Mouse (Mus musculus): ENCODE measurements around the gene Fbxw21. TPM values are rescaled to one million over a fixed set of nuclear protein-coding genes. Genes with fewer than 3 reads are reported as not detected.
"Not testable (repeated sequence)": the region's sequence is repeated elsewhere in the genome, so short reads cannot be mapped to it uniquely, and the experiment has no call there.

The Fbxw21 gene
- polyA plus RNA-seq (2012; ENCODE audit: insufficient read depth, insufficient read length, missing spikeins): not detected in 2 replicates

DNA sequence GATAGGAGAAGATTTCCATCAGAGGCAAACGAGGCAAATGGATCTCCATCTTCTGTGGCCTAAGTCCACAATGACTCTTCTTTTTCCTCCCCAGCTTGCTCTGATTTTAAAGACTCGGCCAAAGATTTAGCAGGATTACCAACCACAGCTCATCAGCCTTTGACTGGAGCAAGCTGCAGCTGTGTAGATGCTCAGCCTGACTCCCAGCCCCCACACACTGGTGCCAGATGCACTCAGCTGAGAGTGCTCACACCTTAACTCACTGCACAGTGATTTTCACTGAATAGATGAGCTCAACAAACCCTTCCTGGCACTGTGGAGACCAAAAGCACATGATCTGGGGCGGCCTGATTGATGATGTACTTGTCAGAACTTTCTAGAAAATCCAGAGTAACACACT is at the start of gene Fbxw21:
Gene Fbxw21, minus strand, starts transcription at position 101 of the 400 bp plus-strand sequence.
- H3K4me1 ChIP-seq (ENCODE audit: control insufficient read depth, insufficient read depth, low read length): no peaks in the 10 kb centered on the region
- H3K4me3 ChIP-seq (ENCODE audit: insufficient read depth, low read length): no peak within 1 kb of the TSS
- TF ChIP-seq POLR2A (IDR thresholded peaks at IDR 0.05; ENCODE audit: borderline replicate concordance, low read depth, low read length) (no peak), CTCF (IDR thresholded peaks at IDR 0.05; ENCODE audit: low read depth, low read length) (no peak)
- H3K27ac ChIP-seq (ENCODE audit: insufficient read depth, low read depth, low read length): no peak within 1 kb of the TSS

DNA sequence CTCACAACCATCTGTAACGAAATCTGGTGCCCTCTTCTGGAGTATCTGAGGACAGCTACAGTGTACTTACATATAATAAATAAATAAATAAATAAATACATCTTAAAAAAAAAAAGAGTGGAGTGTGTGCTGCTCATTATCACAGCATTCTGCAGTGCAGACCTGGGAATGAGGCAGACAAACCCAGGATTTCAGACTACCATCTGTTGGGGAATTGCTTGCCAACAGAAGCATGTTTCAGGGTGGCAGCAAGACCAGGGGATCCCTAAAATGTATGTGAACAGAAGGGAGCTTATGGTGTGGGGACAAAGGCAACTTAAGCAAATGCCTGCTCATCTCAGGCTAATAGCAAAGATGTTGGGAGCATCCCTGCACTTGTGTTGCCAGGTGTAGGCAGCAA is 39.5 kb upstream of the Fbxw21 start:
- H3K27ac ChIP-seq (ENCODE audit: insufficient read depth, low read depth, low read length); H3K4me1 ChIP-seq (ENCODE audit: control insufficient read depth, insufficient read depth, low read length); H3K4me3 ChIP-seq (ENCODE audit: insufficient read depth, low read length): not testable (repeated sequence)

DNA sequence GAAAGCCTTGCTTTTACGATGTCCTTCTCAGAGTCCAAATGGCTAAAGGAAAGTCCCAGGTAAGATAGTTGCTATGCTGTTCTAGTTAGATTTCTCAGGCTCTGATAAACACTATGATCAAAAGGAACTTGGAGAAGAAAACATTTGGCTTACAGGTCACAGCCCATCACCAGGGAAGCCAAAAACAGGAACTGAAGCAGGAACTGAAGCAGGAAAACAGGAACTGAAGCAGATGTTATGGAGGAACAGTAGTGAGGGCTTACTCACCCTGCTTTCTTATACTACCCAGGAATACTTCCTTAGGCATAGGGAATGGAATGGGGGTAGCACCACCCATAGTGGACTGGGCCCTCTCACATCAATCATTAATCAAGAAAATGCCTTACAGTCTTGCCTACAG is 38.5 kb upstream of the Fbxw21 start:
- TF ChIP-seq POLR2A (IDR thresholded peaks at IDR 0.05; ENCODE audit: borderline replicate concordance, low read depth, low read length) (no peak), CTCF (IDR thresholded peaks at IDR 0.05; ENCODE audit: low read depth, low read length) (no peak)
- Histone ChIP-seq H3K4me1 (ENCODE audit: control insufficient read depth, insufficient read depth, low read length) (no peaks in the 10 kb centered on the region), H3K4me3 (ENCODE audit: insufficient read depth, low read length) (no peak overlapping the region), H3K27ac (ENCODE audit: insufficient read depth, low read depth, low read length) (no peak overlapping the region)

DNA sequence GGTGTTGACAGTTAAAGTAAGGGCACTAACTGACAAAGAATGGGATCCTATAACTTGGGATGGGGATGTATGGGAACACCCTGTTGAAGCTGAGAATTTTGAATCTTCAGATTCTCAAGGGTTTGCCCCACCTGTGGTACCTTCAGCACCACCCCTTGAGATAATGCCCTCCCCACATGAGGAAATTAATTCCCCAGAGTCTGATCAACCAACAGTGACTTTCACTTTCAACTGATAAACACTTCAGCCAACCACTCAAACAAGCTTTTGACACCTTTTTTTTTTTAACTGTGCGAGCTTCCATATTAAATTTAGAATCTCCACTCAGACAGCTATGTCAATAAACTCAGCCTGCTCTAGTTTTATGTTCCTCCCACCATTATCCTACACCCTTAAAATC is 37.5 kb upstream of the Fbxw21 start:
- H3K27ac ChIP-seq (ENCODE audit: insufficient read depth, low read depth, low read length): no peak overlapping the region
- no peaks in the 10 kb centered on the region for H3K4me1 ChIP-seq (ENCODE audit: control insufficient read depth, insufficient read depth, low read length)
- H3K4me3 ChIP-seq (ENCODE audit: insufficient read depth, low read length): no peak overlapping the region
- no peak for TF ChIP-seq POLR2A (IDR thresholded peaks at IDR 0.05; ENCODE audit: borderline replicate concordance, low read depth, low read length)
- TF ChIP-seq CTCF (IDR thresholded peaks at IDR 0.05; ENCODE audit: low read depth, low read length): no peak

DNA sequence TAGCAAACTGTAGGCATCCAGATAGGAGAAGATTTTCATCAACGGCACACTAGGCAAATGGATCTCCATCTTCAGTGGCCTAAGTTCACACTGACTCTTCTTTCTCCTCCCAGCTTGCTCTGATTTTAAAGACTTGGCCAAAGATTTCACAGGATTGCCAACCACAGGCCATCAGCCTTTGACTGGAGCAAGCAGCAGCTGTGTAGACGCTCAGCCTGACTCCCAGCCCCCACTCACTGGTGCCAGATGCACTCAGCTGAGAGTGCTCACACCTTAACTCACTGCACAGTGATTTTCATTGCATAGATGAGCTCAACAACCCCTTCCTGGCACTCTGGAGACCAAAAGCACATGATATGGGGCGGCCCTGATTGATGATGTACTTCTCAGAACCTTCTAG is 34.0 kb upstream of the Fbxw21 start, which contains the start of gene Fbxw13:
Gene Fbxw13, minus strand, starts transcription at position 101 of the 400 bp plus-strand sequence.
- not testable (repeated sequence) for H3K27ac ChIP-seq (ENCODE audit: insufficient read depth, low read depth, low read length); H3K4me3 ChIP-seq (ENCODE audit: insufficient read depth, low read length); H3K4me1 ChIP-seq (ENCODE audit: control insufficient read depth, insufficient read depth, low read length)

DNA sequence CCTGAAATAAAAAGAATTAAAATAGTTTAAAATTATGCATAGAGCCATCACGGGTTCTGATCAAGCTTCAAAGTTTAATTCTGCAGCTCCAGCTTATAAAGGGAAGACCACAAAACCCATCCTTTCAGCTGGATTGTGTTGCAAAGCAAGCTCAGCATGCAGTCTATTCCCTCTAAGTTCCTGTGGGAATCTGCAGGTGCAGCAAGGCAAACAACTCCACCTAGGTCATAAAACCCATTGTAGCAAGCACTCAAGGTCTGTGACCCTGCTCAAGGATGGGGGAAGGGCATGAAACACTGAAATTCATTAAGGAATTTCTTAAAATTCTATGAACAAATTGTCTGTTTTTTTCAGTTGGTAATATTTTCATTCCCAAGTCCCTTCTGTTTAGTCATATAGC is 15.4 kb upstream of the Fbxw21 start:
- no peak overlapping the region for H3K4me3 ChIP-seq (ENCODE audit: insufficient read depth, low read length)
- TF ChIP-seq CTCF (IDR thresholded peaks at IDR 0.05; ENCODE audit: low read depth, low read length) (no peak), POLR2A (IDR thresholded peaks at IDR 0.05; ENCODE audit: borderline replicate concordance, low read depth, low read length) (no peak)
- H3K27ac ChIP-seq (ENCODE audit: insufficient read depth, low read depth, low read length): no peak overlapping the region
- H3K4me1 ChIP-seq (ENCODE audit: control insufficient read depth, insufficient read depth, low read length): no peaks in the 10 kb centered on the region

DNA sequence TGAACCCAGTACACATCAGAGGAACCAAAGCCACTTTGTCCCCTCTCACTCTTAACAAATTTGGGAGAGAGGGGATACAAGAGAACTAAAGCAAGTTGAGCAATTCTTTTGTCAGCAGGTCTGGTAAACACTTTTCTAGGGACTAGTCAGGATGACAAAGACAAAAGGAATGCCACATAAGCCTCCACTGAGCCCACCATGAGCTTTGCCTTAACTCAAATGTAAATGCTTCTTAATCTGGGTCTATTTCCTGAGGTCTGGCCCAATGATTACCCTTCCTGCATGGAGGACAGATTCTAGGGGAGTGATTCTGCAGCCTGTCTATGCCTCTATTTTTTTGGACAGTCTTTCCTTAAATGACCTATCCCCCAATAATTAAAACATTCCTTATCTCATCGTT is 14.5 kb upstream of the Fbxw21 start:
- Histone ChIP-seq H3K27ac (ENCODE audit: insufficient read depth, low read depth, low read length) (no peak overlapping the region), H3K4me1 (ENCODE audit: control insufficient read depth, insufficient read depth, low read length) (no peaks in the 10 kb centered on the region), H3K4me3 (ENCODE audit: insufficient read depth, low read length) (no peak overlapping the region)
- TF ChIP-seq POLR2A (IDR thresholded peaks at IDR 0.05; ENCODE audit: borderline replicate concordance, low read depth, low read length) (no peak), CTCF (IDR thresholded peaks at IDR 0.05; ENCODE audit: low read depth, low read length) (no peak)

DNA sequence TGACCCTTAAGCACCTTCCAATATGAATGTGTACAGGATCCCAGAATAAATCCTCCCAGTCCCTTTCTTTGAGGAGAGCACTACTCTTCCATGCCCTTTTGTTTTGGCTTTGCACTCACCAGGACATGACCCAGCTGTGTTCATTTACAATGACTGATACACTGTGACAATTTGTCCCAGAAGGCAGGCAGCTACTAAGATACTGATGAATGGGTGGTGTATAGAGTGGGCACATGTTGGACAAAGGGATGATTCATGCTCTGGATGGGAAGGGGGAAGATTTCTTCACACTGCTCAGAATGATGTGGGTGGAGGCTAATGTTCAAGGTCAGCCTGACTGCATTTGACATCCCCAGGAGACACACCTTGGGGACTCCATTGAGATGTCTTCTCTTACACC is 5.5 kb upstream of the Fbxw21 start:
- H3K27ac ChIP-seq (ENCODE audit: insufficient read depth, low read depth, low read length): no peak overlapping the region
- TF ChIP-seq CTCF (IDR thresholded peaks at IDR 0.05; ENCODE audit: low read depth, low read length): no peak
- TF ChIP-seq POLR2A (IDR thresholded peaks at IDR 0.05; ENCODE audit: borderline replicate concordance, low read depth, low read length): no peak
- H3K4me3 ChIP-seq (ENCODE audit: insufficient read depth, low read length): no peak overlapping the region
- no peaks in the 10 kb centered on the region for H3K4me1 ChIP-seq (ENCODE audit: control insufficient read depth, insufficient read depth, low read length)

DNA sequence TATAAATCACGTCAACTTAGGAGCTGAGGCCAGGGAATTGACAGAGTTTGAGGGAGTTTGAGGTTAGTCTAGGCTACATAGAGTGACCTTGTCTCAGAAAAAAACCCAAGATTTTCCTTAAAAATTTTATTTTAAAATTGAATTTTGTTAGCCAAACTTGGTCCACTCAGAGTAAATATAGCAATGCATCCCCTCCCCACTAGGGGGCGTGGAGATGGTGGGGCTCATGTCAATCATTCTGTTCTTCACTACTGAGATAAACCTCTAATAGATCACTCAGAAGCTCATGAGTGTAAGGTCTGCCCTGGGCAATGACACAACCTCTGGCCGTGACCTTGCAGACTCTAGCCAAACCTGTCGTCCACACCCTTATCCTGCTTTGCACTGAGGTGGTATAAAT is 21.4 kb downstream of the Fbxw21 start:
- H3K4me1 ChIP-seq (ENCODE audit: control insufficient read depth, insufficient read depth, low read length); H3K27ac ChIP-seq (ENCODE audit: insufficient read depth, low read depth, low read length); H3K4me3 ChIP-seq (ENCODE audit: insufficient read depth, low read length): not testable (repeated sequence)
- TF ChIP-seq CTCF (IDR thresholded peaks at IDR 0.05; ENCODE audit: low read depth, low read length): peak; percentile 20; the same call in 1 of the 2 replicates

DNA sequence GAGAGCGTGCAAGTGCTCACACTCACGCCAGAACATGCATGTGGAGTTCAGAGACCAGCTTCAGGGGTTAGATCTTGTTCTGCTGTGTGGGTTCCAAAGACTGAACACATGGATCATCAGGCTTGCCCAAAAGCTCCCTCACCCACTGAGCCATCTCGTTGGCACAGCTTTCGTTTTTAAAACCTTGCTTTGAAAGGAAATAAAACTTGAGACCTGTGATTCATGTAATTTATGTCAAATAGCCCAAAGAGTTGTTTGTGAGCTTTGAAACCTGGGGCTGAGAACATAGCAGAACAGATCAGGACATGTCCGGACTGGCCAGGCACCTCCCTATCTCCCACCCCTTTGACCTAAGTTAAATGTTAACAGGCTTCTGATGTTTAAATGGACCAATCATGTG is 31.8 kb downstream of the Fbxw21 start:
- Histone ChIP-seq H3K27ac (ENCODE audit: insufficient read depth, low read depth, low read length) (no peak overlapping the region), H3K4me3 (ENCODE audit: insufficient read depth, low read length) (no peak overlapping the region), H3K4me1 (ENCODE audit: control insufficient read depth, insufficient read depth, low read length) (no peaks in the 10 kb centered on the region)
- TF ChIP-seq CTCF (IDR thresholded peaks at IDR 0.05; ENCODE audit: low read depth, low read length): no peak

DNA sequence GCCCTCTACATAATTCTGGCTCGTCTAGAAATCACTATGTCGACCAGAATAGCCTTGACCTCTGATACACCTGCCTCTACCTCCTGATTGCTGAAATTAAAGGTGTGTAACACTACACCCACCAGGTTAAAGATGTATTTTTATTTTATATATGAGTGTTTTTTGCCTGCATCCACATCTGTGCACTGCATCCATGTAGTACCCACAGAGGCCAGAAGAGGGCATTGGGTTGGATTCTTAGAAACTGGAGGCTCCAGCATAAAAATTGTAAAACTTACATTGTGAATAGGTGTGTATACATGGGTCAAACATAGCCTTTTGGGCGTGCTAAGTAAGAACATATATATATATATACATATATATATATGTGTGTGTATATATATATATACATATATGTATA is 33.6 kb downstream of the Fbxw21 start:
- Histone ChIP-seq H3K4me1 (ENCODE audit: control insufficient read depth, insufficient read depth, low read length) (peaks cover 8% of the 10 kb centered on the region), H3K4me3 (ENCODE audit: insufficient read depth, low read length) (no peak overlapping the region), H3K27ac (ENCODE audit: insufficient read depth, low read depth, low read length) (no peak overlapping the region)
- TF ChIP-seq CTCF (IDR thresholded peaks at IDR 0.05; ENCODE audit: low read depth, low read length) (no peak), POLR2A (IDR thresholded peaks at IDR 0.05; ENCODE audit: borderline replicate concordance, low read depth, low read length) (no peak)
